Mouse (Mus musculus) ES-E14 (cell line): Measurements from ENCODE around the gene Pola2.

Experiments used
- CHD2 ChIP-seq: IDR thresholded peaks from 2 replicates; pipeline ENCODE4 v1.6.1; 2014; ENCODE audit warnings: mild to moderate bottlenecking, low read depth, low read length, inconsistent platforms
- HCFC1 ChIP-seq: IDR thresholded peaks from 2 replicates; pipeline ENCODE4 v1.6.1; 2012; ENCODE audit warnings: low read length, inconsistent platforms, borderline replicate concordance; ENCODE audit not compliant: insufficient read depth
- MAFK ChIP-seq: IDR thresholded peaks from 2 replicates; pipeline ENCODE4 v1.6.1; 2014; ENCODE audit warnings: mild to moderate bottlenecking, low read depth, low read length, inconsistent platforms; ENCODE audit not compliant: insufficient read depth
- ZC3H11A ChIP-seq: IDR thresholded peaks from 2 replicates; pipeline ENCODE4 v1.6.1; 2012; ENCODE audit warnings: low read depth, mild to moderate bottlenecking, inconsistent platforms, low read length, borderline replicate concordance

DNA sequence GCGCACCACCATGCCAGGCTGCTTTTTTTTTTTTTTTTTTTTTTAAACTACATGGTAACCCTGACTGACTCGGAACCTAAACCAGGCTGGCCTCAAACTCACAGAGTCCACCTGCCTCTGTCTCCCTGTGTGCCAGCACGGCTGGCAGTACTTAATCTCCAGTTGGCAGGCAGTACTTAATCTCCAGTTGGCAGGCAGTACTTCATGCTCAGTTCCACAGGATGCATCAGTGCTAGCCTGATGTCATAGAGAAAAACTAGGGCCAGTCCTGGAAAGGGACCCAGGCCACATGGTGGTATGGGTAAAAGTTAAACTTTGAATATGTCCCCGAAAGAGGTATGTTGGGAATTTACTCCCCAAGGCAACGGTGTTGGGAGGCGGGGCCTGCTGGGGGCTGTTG is 35.9 kb downstream of the Pola2 start:
- no peak for TF ChIP-seq HCFC1
- TF ChIP-seq ZC3H11A, result no peak
- TF ChIP-seq MAFK, result no peak
- TF ChIP-seq CHD2, result no peak
